Mouse (Mus musculus): ENCODE measurements around the gene Scn10a.

DNA sequence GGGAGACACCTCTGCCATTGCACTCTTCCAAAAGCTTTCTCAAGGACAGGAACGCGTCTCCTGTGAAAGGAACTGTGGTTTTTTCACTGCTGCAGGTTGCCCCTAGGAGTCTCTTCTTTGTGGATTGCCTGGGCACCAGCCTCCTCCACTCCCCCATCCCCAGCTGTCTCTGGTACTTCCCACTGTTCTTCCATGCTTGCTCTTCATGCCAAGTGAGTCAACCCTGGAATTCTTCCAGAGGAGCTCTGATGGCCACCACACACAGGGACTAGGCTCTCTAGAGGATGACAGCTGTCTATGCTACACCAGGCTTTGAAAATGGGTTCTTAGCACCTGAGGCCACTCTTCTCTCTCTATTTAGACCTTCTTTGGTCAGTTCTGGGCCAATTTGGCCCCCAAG, 142.1 kb downstream of the Scn10a start:
- no peak for TF ChIP-seq CTCF (IDR thresholded peaks at IDR 0.05; ENCODE audit: low read depth)
- no peak for TF ChIP-seq EP300 (optimal IDR thresholded peaks at IDR 0.05)

Data from stomach, postnatal 0 days (tissue).